Mouse (Mus musculus) brain, embryonic 14.5 days (tissue): ENCODE results near the gene Fance.

ENCODE experiments used
- CTCF ChIP-seq: fragments of 200-500 bp; IDR thresholded peaks from 2 replicates; pipeline ENCODE4 v1.5.1; 2012; ENCODE audit warnings: inconsistent platforms, mild to moderate bottlenecking, moderate library complexity, borderline replicate concordance; ENCODE audit not compliant: insufficient read depth, insufficient read length; ENCODE audit errors: extremely low read depth
- POLR2A ChIP-seq: fragments of 200-500 bp; IDR thresholded peaks from 2 replicates; pipeline ENCODE4 v1.6.1; 2012; ENCODE audit warnings: mild to moderate bottlenecking, inconsistent platforms, borderline replicate concordance; ENCODE audit not compliant: poor library complexity, insufficient read depth, insufficient read length, severe bottlenecking; ENCODE audit errors: extremely low read depth

DNA sequence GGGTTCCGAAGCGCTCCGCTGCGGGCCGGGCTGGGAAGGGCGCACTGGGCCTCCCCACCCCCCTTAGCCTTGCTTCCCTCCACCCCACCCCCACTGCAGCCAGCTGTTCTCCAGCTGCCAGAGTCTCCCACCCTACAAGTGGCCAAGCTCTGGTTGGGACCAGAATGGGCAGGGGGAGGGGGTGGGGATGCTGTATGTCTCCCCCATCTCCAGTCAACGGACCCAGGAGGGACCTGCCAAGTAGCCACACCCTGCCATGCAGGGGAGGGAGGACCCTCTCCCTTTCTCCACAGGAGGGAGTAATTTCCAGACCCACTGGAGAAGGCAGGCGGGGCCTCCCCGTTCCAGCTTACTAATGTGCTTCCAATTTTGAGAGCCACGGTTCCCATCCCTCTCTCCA is 32.6 kb downstream of the Fance start:
- TF ChIP-seq POLR2A = no peak
- no peak for TF ChIP-seq CTCF
